Mouse (Mus musculus): Measurements from ENCODE around the gene Grb7.

DNA sequence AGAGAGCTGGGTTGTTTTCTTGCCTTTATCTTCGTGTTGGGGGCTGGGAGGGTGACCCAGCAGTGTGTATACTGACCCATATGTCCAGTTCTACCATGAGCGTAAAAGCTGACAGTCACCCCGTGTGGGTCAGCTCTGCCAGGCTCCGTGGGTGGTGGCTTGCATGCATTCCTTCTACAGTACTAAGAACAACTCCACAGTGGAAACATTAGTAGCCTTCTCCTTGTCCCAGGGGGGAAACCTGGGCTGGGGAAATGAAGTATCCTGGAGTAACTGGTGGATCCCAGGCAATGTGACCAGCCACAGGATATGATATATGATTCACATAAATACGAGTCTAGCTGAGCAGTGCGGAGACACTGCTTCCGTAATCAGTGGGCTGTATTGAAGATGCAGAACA, 32.5 kb upstream of the Grb7 start:
- TF ChIP-seq CTCF (IDR thresholded peaks at IDR 0.05; ENCODE audit: extremely low read depth, insufficient read depth, insufficient read length, insufficient replicate concordance) (no peak), POLR2A (IDR thresholded peaks at IDR 0.05; ENCODE audit: low read depth, low read length) (no peak)

Measured in spleen, adult 2 months (tissue).